Mouse (Mus musculus) spleen, adult 18-20 months (tissue): ENCODE measurements around the gene Ern2.

Source experiments
- DNase-seq, 2 experiments: peaks; one replicate each; pipeline ENCODE4 v3.0.0; 2022; ENCODE audit warnings: mixed read lengths in 2 of 2

Gene Ern2

DNA sequence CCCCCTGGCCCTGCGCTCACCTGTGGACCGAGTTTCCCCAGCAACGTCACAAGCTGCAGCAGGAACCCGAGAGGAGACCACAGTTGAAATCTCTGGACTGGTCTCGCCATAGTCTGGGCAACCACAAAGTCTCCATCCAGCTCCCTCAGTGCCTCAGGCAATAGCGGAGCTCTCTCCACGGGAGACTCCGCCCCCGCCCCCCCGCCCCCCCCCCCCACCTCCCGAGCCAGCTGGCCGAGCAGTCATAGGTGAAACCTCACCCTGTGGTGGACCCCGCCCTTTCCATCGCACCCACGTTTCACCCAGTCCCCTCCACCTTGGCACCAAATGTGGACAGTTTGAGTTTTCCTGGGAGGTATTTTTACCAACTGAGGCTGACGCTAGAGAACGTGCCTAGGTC lies at the start of gene Ern2:
Gene Ern2, minus strand, starts transcription at position 165 of the 400 bp plus-strand sequence.
- no peak for DNase-seq

- no peak for DNase-seq
Observed at GRCm38 (mm10) chr7:122230866-122231265, 44.9 kb upstream of the Ern2 start.

GRCm38 (mm10) chr7:122229916-122230315 lies 43.9 kb upstream of the Ern2 start:
- no peak for DNase-seq

DNA sequence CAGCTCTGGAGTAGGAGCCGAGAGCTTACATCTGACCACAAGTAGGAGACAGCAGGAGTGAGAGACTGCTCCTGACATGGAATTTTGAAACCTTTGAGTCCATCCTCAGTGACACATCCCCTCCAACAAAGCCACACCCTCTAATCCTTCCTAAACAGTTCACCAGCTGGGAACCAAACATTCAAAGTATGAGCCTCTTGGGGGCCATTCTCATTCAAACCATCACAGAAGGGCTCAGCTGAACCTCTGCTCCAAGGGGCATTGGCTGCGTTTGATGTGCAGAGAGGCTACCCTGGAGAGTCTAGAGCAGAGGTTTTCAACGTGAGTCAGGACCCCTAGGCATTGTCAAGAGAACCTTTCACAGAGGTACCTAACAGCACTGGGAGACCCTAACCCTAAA lies 43.3 kb upstream of the Ern2 start:
- DNase-seq = no peak

- DNase-seq = no peak
Observed at GRCm38 (mm10) chr7:122226744-122227143, 40.7 kb upstream of the Ern2 start.

GRCm38 (mm10) chr7:122226020-122226742 lies 40.2 kb upstream of the Ern2 start:
- DNase-seq = no peak

DNA sequence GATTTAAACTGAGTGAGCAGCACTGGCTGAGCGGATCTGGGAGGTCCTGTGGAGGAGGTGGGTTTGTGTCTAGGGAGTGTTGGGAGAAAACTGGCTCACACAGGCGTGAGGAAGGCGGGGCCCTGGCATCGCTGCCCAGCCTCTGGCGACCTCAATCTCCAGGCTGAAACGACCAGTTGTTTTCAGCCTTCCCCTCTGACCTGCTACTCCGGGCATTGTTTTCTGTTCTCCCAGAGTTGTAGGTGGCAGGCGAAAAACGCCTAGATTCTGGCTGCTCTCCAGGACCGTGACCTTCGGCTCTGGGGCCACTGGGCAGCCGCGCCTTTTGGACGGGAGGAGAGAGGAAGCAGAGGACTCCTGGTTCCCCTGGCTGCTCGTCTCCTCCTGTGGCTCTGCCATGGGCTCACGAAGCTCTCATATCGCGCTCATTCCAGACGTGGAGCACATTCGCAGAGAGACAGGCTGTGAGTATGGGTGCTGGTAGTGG lies 33.4 kb upstream of the Ern2 start, which contains the start of gene Chp2:
Gene Chp2, plus strand, starts transcription at position 182 of the 487 bp plus-strand sequence.
- peak in 1 of 2 experiments; percentile 10 for DNase-seq

DNA sequence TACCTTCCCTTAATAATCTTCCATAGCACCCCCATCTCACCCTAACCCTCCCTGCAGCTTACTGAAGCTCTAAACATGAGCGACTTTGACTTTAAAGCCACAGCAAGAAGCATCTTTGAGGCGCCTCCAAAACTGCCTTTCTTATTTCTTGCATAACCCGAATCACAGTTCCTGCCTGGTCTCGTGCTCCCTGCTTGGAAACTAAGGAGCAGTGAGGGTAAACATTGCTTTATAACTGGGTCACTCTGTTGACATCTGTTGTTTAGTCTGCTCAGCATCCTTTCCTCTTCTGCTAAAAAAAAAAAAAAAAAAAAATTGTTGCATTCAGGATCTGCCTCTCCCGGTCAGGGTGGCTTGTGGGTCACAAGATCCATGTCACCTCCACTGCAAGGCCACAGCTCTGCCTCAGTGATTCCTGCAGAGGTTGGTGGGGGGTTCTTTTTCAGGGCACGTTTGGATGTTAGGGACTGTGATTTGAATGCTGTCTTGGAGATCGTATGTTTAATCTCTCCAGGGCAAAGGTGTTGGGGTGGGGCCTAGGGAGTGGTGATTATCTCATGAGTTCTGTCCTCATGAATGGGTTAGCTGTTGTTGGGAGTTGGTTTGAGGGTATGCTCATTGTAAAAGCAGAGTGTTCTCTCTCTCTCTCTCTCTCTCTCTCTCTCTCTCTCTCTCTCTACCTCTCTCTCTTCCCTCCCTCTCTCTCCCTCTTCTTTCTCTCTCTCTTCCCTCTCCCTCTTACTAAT lies 22.4 kb upstream of the Ern2 start:
- no peak for DNase-seq

DNA sequence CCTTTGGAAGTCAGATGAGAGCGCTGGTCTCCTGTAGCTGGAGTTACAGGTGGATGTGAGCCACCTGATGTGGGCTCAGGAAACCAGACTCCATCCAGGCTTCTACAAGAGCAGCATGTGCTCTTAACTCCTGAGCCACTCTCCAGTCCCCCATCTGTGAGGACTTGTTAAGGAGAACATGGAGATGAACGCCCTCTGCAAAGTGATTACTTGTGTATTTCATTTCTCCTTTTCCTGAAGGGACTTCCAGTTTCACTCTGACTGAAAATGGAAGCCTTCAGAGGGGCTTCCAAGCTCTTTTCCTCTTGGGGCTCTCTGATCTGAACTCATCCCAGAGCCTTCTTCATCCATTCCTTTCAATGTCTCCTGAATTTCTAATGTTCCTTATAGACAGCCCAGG lies 20.1 kb upstream of the Ern2 start:
- no peak for DNase-seq

GRCm38 (mm10) chr7:122203936-122204335 lies 17.9 kb upstream of the Ern2 start:
- DNase-seq = no peak

- no peak for DNase-seq
Observed at GRCm38 (mm10) chr7:122199296-122199695, 13.3 kb upstream of the Ern2 start.

- DNase-seq = peak in 1 of 2 experiments; percentile 48
Observed at GRCm38 (mm10) chr7:122197306-122197705, 11.3 kb upstream of the Ern2 start.

DNA sequence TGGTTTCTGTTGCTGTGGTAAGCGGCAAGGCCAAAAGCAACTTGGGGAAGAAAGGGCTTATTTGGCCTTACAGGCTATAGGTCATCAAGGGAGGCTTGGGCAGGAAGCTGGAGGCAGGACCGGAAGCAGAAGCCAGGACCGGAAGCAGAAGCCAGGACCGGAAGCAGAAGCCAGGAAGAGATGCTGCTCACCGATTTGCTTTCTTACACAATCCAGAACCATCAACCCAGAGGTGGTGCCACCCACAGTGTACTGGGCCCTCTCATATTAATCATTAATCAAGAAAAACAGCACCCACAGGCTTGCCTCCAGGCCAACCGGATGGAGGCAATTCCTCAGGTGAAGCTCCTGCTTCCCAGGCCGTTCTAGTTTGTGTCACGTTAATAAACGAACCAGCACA lies 10.8 kb upstream of the Ern2 start:
- DNase-seq = no peak

DNA sequence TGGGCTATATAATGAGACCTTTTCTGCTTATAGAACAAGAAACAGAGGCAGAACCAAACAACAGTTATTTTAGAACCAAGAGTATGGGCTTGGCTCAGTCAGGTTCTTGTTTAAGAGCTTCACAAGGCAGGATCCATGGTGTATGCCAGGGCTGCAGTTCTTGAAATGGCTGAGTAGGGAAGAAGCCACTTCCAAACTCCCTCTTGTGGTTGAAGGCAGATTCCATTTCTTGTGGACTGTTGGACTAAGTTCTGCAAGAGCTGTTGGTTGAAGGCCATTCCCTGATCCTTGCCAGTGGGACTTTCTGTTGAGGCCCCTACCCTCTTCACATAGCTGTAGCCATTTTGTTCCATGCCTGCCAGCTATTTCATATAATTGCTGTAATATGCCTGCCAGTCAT lies 7.9 kb upstream of the Ern2 start:
- DNase-seq = no peak

DNA sequence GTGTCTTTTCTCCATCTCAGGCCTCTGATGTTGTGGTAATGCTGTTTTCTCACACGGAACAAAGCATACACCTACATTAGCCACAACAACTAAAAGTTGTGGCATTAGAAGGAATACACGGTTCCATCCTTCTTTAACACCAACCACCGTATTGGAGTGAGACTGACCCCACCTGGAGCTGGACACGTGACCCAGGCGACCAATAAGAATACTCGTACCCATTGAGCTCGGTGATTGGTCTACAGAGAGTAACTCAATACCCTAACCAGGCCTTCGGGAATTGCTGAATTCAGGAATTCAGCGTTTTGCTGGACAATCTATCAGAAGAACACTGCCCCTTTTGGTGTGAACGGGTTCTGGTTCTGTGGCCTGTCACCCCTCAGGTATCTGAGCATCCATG lies 5.1 kb upstream of the Ern2 start:
- no peak for DNase-seq

- DNase-seq = peak in 1 of 2 experiments; percentile 47
Observed at GRCm38 (mm10) chr7:122189484-122189883, 3.5 kb upstream of the Ern2 start.

- DNase-seq = no peak
Observed at GRCm38 (mm10) chr7:122184569-122184968, 1.4 kb downstream of the Ern2 start.

- no peak for DNase-seq
Observed at GRCm38 (mm10) chr7:122180720-122181119, 5.3 kb downstream of the Ern2 start.

DNA sequence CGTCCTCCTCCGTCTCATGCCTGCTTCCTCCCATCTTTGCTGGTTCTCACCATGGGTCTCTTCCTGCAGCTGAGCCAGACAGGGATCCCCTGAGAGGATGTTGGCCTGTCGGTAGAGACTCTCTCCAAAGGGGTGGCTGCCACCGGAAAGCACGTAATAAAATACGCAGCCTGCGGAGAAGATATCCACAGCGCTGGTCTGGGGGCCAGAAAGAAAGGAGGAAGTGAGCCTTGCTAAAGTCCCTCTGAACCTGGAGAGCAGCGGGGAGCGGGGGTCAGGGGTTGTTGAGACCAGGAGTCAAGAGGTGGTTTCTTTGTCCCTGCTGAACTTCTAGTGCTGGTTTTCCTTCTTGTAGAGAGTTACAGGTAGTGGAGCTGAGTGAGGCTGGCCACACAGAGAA lies 14.4 kb downstream of the Ern2 start:
- DNase-seq = no peak

DNA sequence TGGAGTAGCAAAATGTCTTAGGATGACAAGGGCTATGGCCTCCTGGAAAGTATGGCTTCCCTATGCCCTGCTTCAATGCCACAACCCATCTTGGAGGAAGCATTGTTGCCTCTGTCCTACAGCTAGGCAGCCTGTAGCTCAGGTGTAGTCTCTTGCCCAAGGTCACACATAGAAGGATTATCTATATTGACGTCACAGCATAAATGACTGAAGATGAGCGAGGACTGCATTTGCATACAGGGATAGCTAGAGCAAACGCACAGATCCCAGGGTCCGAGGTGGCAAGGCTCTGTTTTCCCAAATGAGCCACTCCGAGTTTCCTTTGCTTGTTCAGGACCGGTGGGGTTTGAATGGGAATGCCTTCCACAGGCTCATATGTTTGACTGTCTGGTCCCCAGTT lies 15.3 kb downstream of the Ern2 start:
- no peak for DNase-seq

DNA sequence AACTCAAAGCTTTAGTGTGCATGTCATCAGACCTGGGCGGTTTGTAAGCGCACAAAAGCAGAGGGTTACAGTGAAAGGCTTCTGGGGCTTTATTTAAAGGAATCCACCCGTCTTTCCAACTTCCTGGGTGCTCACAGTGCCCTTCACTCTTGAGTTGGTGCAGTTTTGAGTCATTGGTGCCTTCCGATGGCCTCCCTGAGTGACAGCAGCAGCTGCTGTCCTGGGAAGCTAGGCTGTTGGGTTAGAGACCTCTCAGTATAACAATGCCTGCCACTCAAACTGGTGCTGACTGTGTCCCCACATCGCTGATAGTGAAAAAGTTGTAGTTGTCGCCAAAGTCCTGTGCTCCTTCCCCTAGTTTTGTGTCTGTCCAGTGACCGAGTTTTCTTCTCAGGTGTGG lies 18.8 kb downstream of the Ern2 start:
- no peak for DNase-seq

GRCm38 (mm10) chr7:122163766-122164165 lies 22.2 kb downstream of the Ern2 start:
- DNase-seq = no peak

DNA sequence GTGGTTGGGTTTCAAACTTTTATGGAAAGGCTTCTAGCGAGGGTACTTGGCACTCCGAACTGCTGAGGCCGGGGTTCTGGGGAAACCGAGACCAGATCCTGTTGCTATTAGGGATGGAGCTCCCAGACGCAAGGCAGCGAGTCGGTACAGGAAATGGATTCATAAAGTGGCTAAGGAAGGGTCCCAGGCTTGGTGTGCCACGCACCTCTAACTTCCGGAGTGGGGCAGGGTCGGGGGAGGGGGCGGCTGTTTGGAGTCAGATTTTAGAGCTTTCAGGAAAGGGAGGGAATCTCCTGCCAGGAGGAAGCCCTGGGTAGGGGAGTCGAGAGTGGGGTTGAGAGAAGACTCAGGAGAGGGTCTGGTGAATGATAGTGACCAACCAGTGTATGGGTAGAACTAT lies 26.0 kb downstream of the Ern2 start:
- no peak for DNase-seq
